Mouse (Mus musculus): ENCODE results near the gene Cyp2b10. TPM values are rescaled to one million over a fixed set of nuclear protein-coding genes. Genes with fewer than 3 reads are reported as not detected.

Cyp2b10 gene
- not detected for polyA plus RNA-seq (2014; fragmentation: Illumina TruSeq; extraction: RNeasy Lipid Tissue Mini Kit (QIAGEN cat#74804); ENCODE audit: low read depth, low replicate concordance)

GRCm38 (mm10) chr7:25897411-25897810 lies at the start of gene Cyp2b10:
Cyp2b10 (plus strand) TSS chr7:25897620.

Other genes starting within 250 kb of the Cyp2b10 start
- gene Bckdha, start 238.6 kb upstream of the Cyp2b10 start, polyA plus RNA-seq (2014; fragmentation: Illumina TruSeq; extraction: RNeasy Lipid Tissue Mini Kit (QIAGEN cat#74804); ENCODE audit: low read depth, low replicate concordance): 0.56 TPM
- gene Exosc5, start 238.5 kb upstream of the Cyp2b10 start, polyA plus RNA-seq (2014; fragmentation: Illumina TruSeq; extraction: RNeasy Lipid Tissue Mini Kit (QIAGEN cat#74804); ENCODE audit: low read depth, low replicate concordance): 16.7 TPM
- gene Tmem91, start 222.5 kb upstream of the Cyp2b10 start, polyA plus RNA-seq (2014; fragmentation: Illumina TruSeq; extraction: RNeasy Lipid Tissue Mini Kit (QIAGEN cat#74804); ENCODE audit: low read depth, low replicate concordance): 0.13 TPM
- 0.28 TPM for gene B9d2, start 216.8 kb upstream of the Cyp2b10 start, polyA plus RNA-seq (2014; fragmentation: Illumina TruSeq; extraction: RNeasy Lipid Tissue Mini Kit (QIAGEN cat#74804); ENCODE audit: low read depth, low replicate concordance)
- gene Tgfb1, start 210.6 kb upstream of the Cyp2b10 start, polyA plus RNA-seq (2014; fragmentation: Illumina TruSeq; extraction: RNeasy Lipid Tissue Mini Kit (QIAGEN cat#74804); ENCODE audit: low read depth, low replicate concordance): 1.9 TPM
- 4.0 TPM for gene Ccdc97, start 178.5 kb upstream of the Cyp2b10 start, polyA plus RNA-seq (2014; fragmentation: Illumina TruSeq; extraction: RNeasy Lipid Tissue Mini Kit (QIAGEN cat#74804); ENCODE audit: low read depth, low replicate concordance)
- 85.6 TPM for gene Hnrnpul1, start 142.9 kb upstream of the Cyp2b10 start, polyA plus RNA-seq (2014; fragmentation: Illumina TruSeq; extraction: RNeasy Lipid Tissue Mini Kit (QIAGEN cat#74804); ENCODE audit: low read depth, low replicate concordance)
- 16.5 TPM for gene Axl, start 108.9 kb upstream of the Cyp2b10 start, polyA plus RNA-seq (2014; fragmentation: Illumina TruSeq; extraction: RNeasy Lipid Tissue Mini Kit (QIAGEN cat#74804); ENCODE audit: low read depth, low replicate concordance)
- 0.38 TPM for gene Cyp2s1, start 80.7 kb upstream of the Cyp2b10 start, polyA plus RNA-seq (2014; fragmentation: Illumina TruSeq; extraction: RNeasy Lipid Tissue Mini Kit (QIAGEN cat#74804); ENCODE audit: low read depth, low replicate concordance)
- gene Cyp2b13, start 163.9 kb downstream of the Cyp2b10 start, polyA plus RNA-seq (2014; fragmentation: Illumina TruSeq; extraction: RNeasy Lipid Tissue Mini Kit (QIAGEN cat#74804); ENCODE audit: low read depth, low replicate concordance): not detected